Mouse (Mus musculus): Measurements from ENCODE around the gene Prpf8. TPM values are rescaled to one million over a fixed set of nuclear protein-coding genes. Genes with fewer than 3 reads are reported as not detected.

Gene Prpf8
- polyA plus RNA-seq, 1 experiment from 2014 or later = 39.2 TPM

GRCm38 (mm10) chr11:75532340-75533277 is 46.0 kb downstream of the Prpf8 start:
- peak; percentile 82 for DNase-seq (ENCODE audit: low spot score)

- peak; percentile 33 for DNase-seq (ENCODE audit: low spot score)
Measured at GRCm38 (mm10) chr11:75533314-75534015, 46.8 kb downstream of the Prpf8 start.

- DNase-seq (ENCODE audit: low spot score) = no peak
Measured at GRCm38 (mm10) chr11:75534286-75535033, 47.8 kb downstream of the Prpf8 start.

- DNase-seq (ENCODE audit: low spot score) = no peak
Measured at GRCm38 (mm10) chr11:75535106-75535795, 48.6 kb downstream of the Prpf8 start.

- DNase-seq (ENCODE audit: low spot score) = no peak
Measured at GRCm38 (mm10) chr11:75536255-75537024, 49.8 kb downstream of the Prpf8 start.

- no peak for DNase-seq (ENCODE audit: low spot score)
Measured at GRCm38 (mm10) chr11:75537025-75537414, 50.4 kb downstream of the Prpf8 start.

- DNase-seq (ENCODE audit: low spot score) = peak; percentile 77
Measured at GRCm38 (mm10) chr11:75537491-75538183, 51.0 kb downstream of the Prpf8 start.

GRCm38 (mm10) chr11:75538184-75538969 is 51.8 kb downstream of the Prpf8 start:
- DNase-seq (ENCODE audit: low spot score) = no peak

GRCm38 (mm10) chr11:75538970-75539299 is 52.3 kb downstream of the Prpf8 start:
- peak; percentile 45 for DNase-seq (ENCODE audit: low spot score)

GRCm38 (mm10) chr11:75540209-75540608 is 53.6 kb downstream of the Prpf8 start:
- DNase-seq (ENCODE audit: low spot score) = no peak

- DNase-seq (ENCODE audit: low spot score) = peak; percentile 71
Measured at GRCm38 (mm10) chr11:75540710-75541581, 54.3 kb downstream of the Prpf8 start.

GRCm38 (mm10) chr11:75544713-75545112 is 58.1 kb downstream of the Prpf8 start:
- no peak for DNase-seq (ENCODE audit: low spot score)

- no peak for DNase-seq (ENCODE audit: low spot score)
Measured at GRCm38 (mm10) chr11:75546057-75546456, 59.4 kb downstream of the Prpf8 start.

- DNase-seq (ENCODE audit: low spot score) = no peak
Measured at GRCm38 (mm10) chr11:75549658-75550111, 63.1 kb downstream of the Prpf8 start.

- DNase-seq (ENCODE audit: low spot score) = no peak
Measured at GRCm38 (mm10) chr11:75550200-75550946, 63.8 kb downstream of the Prpf8 start.

GRCm38 (mm10) chr11:75551321-75551720 is 64.7 kb downstream of the Prpf8 start:
- DNase-seq (ENCODE audit: low spot score) = no peak

GRCm38 (mm10) chr11:75551961-75552441 is 65.4 kb downstream of the Prpf8 start:
- no peak for DNase-seq (ENCODE audit: low spot score)
